Mouse (Mus musculus) E14TG2a.4 (cell line): ENCODE measurements around the gene B4galt3.

Source experiments
- H3K27me3 ChIP-seq: 2 replicates; pipeline ENCODE4 v1.6.1; 2014; ENCODE audit warnings: low read length, control low read depth; ENCODE audit not compliant: insufficient read depth
- H3K36me3 ChIP-seq: 2 replicates; pipeline ENCODE4 v1.6.1; 2014; ENCODE audit warnings: low read length, control low read depth; ENCODE audit not compliant: insufficient read depth
- H3K4me1 ChIP-seq: replicated peaks from 2 replicates; pipeline ENCODE4 v1.6.1; 2014; ENCODE audit warnings: low read depth, low read length, control low read depth
- H3K4me3 ChIP-seq: replicated peaks from 2 replicates; pipeline ENCODE4 v1.5.1; 2014; ENCODE audit warnings: mild to moderate bottlenecking, low read length
- H3K9me3 ChIP-seq: 2 replicates; pipeline ENCODE4 v1.6.1; 2014; ENCODE audit warnings: low read length, control low read depth
- CTCF ChIP-seq: conservative IDR thresholded peaks from 2 replicates; pipeline ENCODE4 v1.5.1; 2014; ENCODE audit warnings: low read length
- NANOG ChIP-seq: IDR thresholded peaks from 2 replicates; pipeline ENCODE4 v1.6.1; 2014; ENCODE audit warnings: borderline replicate concordance, low read length, mixed read lengths
- POU5F1 ChIP-seq: IDR thresholded peaks from 2 replicates; pipeline ENCODE4 v1.6.1; 2014; ENCODE audit warnings: low read length, borderline replicate concordance

B4galt3 gene

GRCm38 (mm10) chr1:171248386-171249226, 21.5 kb upstream of the B4galt3 start:
- peak overlapping the region; percentile 91 for H3K4me3 ChIP-seq
- H3K27me3 ChIP-seq, result peaks cover 15% of the 10 kb centered on the region
- H3K4me1 ChIP-seq, result peaks cover 78% of the 10 kb centered on the region
- peaks cover 15% of the 10 kb centered on the region for H3K36me3 ChIP-seq
- no peak for TF ChIP-seq POU5F1
- no peak for TF ChIP-seq NANOG
- no peak for TF ChIP-seq CTCF
- no peaks in the 10 kb centered on the region for H3K9me3 ChIP-seq

DNA sequence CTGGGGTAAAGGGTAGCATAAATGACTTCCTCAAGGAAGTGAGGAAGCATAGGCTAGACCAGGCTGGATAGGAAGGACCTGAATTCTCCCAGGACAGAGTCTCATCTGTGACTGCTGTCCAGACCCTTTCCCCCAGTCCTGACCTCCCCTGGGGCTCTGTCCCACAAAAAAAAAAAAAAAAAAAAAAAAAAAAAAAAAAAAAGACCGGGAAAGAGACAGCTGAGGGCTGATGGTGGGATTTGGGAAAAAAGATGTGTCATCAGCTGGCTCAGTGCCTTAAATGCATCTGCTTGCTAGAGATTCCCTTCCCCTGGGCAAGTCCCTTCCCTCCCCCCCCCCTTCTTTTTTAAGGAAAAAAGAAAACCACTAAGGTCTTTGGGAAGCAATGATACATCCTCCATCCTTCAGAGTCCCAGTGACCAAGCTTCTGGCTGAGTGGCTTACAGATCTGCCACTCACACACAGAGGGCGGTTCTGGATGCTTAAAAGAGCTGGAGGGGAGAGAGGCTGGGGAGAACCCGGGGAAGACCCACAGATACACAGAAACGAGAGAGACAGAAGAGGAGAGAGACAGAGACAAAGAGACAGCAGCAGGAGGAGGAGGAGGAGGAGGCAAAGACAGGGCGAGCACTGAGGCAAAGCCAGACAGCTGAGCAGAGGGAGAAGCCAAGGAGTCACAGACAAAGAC, 20.1 kb upstream of the B4galt3 start, which contains the start of gene Adamts4:
TSS of gene Adamts4 (plus strand) at position 509 of the 688 bp plus-strand sequence.
- H3K27me3 ChIP-seq, result peaks cover 21% of the 10 kb centered on the region
- no peak for TF ChIP-seq CTCF
- no peak for TF ChIP-seq NANOG
- no peak for TF ChIP-seq POU5F1
- peaks cover 76% of the 10 kb centered on the region for H3K4me1 ChIP-seq
- peak within 1 kb of the TSS; percentile 76 for H3K4me3 ChIP-seq
- no peaks in the 10 kb centered on the region for H3K9me3 ChIP-seq
- peaks cover 5% of the 10 kb centered on the region for H3K36me3 ChIP-seq

DNA sequence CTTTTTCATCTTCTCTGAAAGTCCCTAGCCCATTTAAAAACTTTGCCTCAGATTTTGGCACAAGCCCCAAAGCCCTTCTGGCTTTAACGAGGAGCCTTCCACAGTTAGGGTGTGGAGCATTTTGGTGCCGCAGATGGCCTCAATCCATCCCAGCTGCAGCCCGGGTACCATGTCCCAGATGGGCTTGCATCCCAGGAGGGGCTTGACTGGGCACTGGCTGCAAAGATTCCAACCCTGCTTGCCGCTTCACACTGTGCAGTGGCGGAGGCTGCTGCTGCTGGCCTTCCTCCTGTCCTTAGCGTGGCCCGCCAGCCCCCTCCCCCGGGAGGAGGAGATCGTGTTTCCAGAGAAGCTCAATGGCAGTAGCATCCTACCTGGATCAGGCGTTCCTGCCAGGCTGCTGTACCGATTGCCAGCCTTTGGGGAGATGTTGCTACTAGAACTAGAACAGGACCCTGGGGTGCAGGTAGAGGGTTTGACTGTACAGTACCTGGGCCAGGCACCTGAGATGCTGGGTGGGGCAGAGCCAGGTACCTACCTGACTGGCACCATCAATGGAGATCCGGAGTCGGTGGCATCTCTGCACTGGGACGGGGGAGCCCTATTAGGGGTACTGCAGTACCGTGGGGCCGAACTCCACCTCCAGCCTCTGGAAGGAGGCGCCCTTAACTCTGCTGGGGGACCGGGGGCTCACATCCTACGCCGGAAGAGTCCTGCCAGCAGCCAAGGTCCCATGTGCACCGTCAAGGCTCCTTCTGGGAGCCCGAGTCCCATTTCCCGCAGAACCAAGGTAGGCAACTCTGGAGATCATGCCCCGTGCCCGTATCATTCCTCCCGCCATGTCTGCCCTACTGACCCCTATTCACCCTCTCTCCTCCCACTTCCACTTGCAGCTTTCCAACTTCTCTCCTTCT, 19.2 kb upstream of the B4galt3 start, which contains the start of gene Ndufs2:
TSS of gene Ndufs2 (minus strand) at position 709 of the 914 bp plus-strand sequence.
- no peak for TF ChIP-seq NANOG
- no peak for TF ChIP-seq CTCF
- no peak for TF ChIP-seq POU5F1
- no peaks in the 10 kb centered on the region for H3K36me3 ChIP-seq
- H3K9me3 ChIP-seq, result no peaks in the 10 kb centered on the region
- peaks cover 70% of the 10 kb centered on the region for H3K4me1 ChIP-seq
- peaks cover 21% of the 10 kb centered on the region for H3K27me3 ChIP-seq
- H3K4me3 ChIP-seq, result peak within 1 kb of the TSS; percentile 76

GRCm38 (mm10) chr1:171251594-171252324, 18.4 kb upstream of the B4galt3 start:
- TF ChIP-seq POU5F1 (no peak), CTCF (no peak)
- Histone ChIP-seq H3K36me3 (no peaks in the 10 kb centered on the region), H3K4me3 (peak overlapping the region; percentile 76), H3K4me1 (peaks cover 72% of the 10 kb centered on the region), H3K9me3 (no peaks in the 10 kb centered on the region), H3K27me3 (peaks cover 21% of the 10 kb centered on the region)

- H3K9me3 ChIP-seq, result no peaks in the 10 kb centered on the region
- TF ChIP-seq CTCF, result no peak
- no peak for TF ChIP-seq NANOG
- no peak for TF ChIP-seq POU5F1
- H3K4me1 ChIP-seq, result peaks cover 78% of the 10 kb centered on the region
- no peaks in the 10 kb centered on the region for H3K36me3 ChIP-seq
- peaks cover 21% of the 10 kb centered on the region for H3K27me3 ChIP-seq
- peak overlapping the region; percentile 76 for H3K4me3 ChIP-seq
Observed at GRCm38 (mm10) chr1:171252415-171252814, 17.7 kb upstream of the B4galt3 start.

DNA sequence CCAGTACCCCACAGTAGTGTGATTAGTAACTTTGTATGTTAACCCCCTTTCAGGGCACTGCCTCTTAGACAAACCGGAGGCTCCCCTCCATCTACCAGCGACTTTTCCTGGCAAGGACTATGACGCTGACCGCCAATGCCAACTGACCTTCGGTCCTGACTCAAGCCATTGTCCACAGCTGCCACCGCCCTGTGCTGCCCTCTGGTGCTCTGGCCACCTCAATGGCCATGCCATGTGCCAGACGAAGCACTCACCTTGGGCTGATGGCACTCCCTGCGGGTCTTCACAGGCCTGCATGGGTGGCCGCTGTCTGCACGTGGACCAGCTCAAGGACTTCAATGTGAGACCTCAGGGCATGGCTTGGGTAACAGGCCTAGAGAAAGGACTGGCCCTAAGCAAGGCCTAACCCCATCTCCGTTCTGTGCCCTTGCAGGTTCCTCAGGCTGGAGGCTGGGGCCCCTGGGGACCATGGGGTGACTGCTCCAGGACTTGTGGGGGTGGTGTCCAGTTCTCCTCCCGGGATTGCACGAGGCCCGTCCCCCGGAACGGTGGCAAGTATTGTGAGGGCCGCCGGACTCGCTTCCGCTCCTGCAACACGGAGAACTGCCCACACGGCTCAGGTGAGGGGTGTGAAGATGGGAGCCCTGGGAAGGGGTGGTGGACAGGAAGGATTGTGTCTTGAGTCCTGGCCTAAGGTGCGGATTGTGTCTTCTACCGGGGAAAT, 13.9 kb upstream of the B4galt3 start:
- TF ChIP-seq CTCF (no peak), NANOG (no peak), POU5F1 (no peak)
- Histone ChIP-seq H3K36me3 (no peaks in the 10 kb centered on the region), H3K27me3 (peaks cover 24% of the 10 kb centered on the region; the same call in 1 of the 2 replicates), H3K4me3 (peak overlapping the region; percentile 48), H3K9me3 (no peaks in the 10 kb centered on the region), H3K4me1 (peaks cover 54% of the 10 kb centered on the region)
